Mouse (Mus musculus): ENCODE results near the gene Plppr3.

- TF ChIP-seq CHD2 (IDR thresholded peaks at IDR 0.05; ENCODE audit: low read depth, low read length) (no peak), ZC3H11A (IDR thresholded peaks at IDR 0.05; ENCODE audit: borderline replicate concordance, low read depth, low read length) (no peak), MAFK (IDR thresholded peaks at IDR 0.05; ENCODE audit: insufficient read depth, low read depth, low read length) (no peak)
These were observed 37.5 kb downstream of the Plppr3 start for GRCm38 (mm10) chr10:79836918-79837317.
